Mouse (Mus musculus): ENCODE data around the gene Eri3.

GRCm38 (mm10) chr4:117641804-117642203, 91.6 kb downstream of the Eri3 start:
- TF ChIP-seq POLR2A (IDR thresholded peaks at IDR 0.05; ENCODE audit: control insufficient read depth, low read depth, low read length) (no peak), CTCF (IDR thresholded peaks at IDR 0.05; ENCODE audit: control insufficient read depth, insufficient read depth, insufficient replicate concordance, low read depth, low read length) (no peak)
